Mouse (Mus musculus) midbrain, embryonic 12.5 days (tissue): Measurements from ENCODE around the gene Ap3d1. TPM values are rescaled to one million over a fixed set of nuclear protein-coding genes. Genes with fewer than 3 reads are reported as not detected.

ENCODE experiments used
- ATAC-seq: fragments of 200-750 bp; cut with Nextera tagmentation; 2 replicates; pipeline ENCODE4 v1.8.0; 2017; ENCODE audit warnings: low read depth, moderate TSS enrichment, moderate library complexity; ENCODE audit not compliant: low FRiP score
- H3K27ac ChIP-seq: fragments of 300-500 bp; sonication (generic); replicated peaks from 2 replicates; pipeline ENCODE4 v1.5.1; 2016; ENCODE audit warnings: mild to moderate bottlenecking
- H3K27me3 ChIP-seq: fragments of 300-500 bp; sonication (generic); 2 replicates; pipeline ENCODE4 v1.6.1; 2016; ENCODE audit warnings: mild to moderate bottlenecking
- H3K36me3 ChIP-seq: fragments of 300-500 bp; sonication (generic); 2 replicates; pipeline ENCODE4 v1.6.1; 2016
- H3K4me1 ChIP-seq: fragments of 300-500 bp; sonication (generic); 2 replicates; pipeline ENCODE4 v1.6.1; 2016
- H3K4me2 ChIP-seq: fragments of 300-500 bp; sonication (generic); replicated peaks from 2 replicates; pipeline ENCODE4 v1.6.1; 2016; ENCODE audit warnings: mild to moderate bottlenecking, moderate library complexity
- H3K4me3 ChIP-seq: fragments of 300-500 bp; sonication (generic); 2 replicates; pipeline ENCODE4 v1.5.1; 2016; ENCODE audit warnings: mild to moderate bottlenecking
- H3K9ac ChIP-seq: fragments of 300-500 bp; sonication (generic); replicated peaks from 2 replicates; pipeline ENCODE4 v1.6.1; 2016; ENCODE audit warnings: mild to moderate bottlenecking, moderate library complexity
- H3K9me3 ChIP-seq: fragments of 300-500 bp; sonication (generic); 2 replicates; pipeline ENCODE4 v1.6.1; 2016; ENCODE audit warnings: mild to moderate bottlenecking
- WGBS: fragments of 180-500 bp; shearing (Covaris S2); methylation state at CpG from one replicate; pipeline ENCODE4 v1.1.7; 2016; 5-methylcytosine and 5-hydroxymethylcytosine counted together
- polyA plus RNA-seq: library from polyadenylated mRNA; unstranded; fragments of >200 nt; fragmentation: Nextera tagmentation; extraction: Ambion mirVana; gene quantifications from 2 replicates; pipeline ENCODE4 v1.2.1, GENCODE M21; 2016

Gene Ap3d1
- polyA plus RNA-seq, 1 experiment from 2014 or later: 99.1 TPM

GRCm38 (mm10) chr10:80669018-80669417, 73.0 kb downstream of the Ap3d1 start:
- Histone ChIP-seq H3K36me3 (peaks cover 85% of the 10 kb centered on the region), H3K27me3 (no peaks in the 10 kb centered on the region), H3K27ac (no peak overlapping the region), H3K9ac (no peak overlapping the region), H3K4me1 (peaks cover 19% of the 10 kb centered on the region), H3K4me2 (no peak overlapping the region), H3K4me3 (no peak overlapping the region), H3K9me3 (no peaks in the 10 kb centered on the region)
- 90% methylated on average over 12 of the region's 12 CpGs for WGBS
- ATAC-seq: no peak

- Histone ChIP-seq H3K4me3 (no peak overlapping the region), H3K9me3 (no peaks in the 10 kb centered on the region), H3K9ac (no peak overlapping the region), H3K36me3 (peaks cover 82% of the 10 kb centered on the region), H3K4me2 (no peak overlapping the region), H3K27me3 (no peaks in the 10 kb centered on the region), H3K27ac (no peak overlapping the region), H3K4me1 (peaks cover 15% of the 10 kb centered on the region)
- WGBS: 85% methylated on average over 11 of the region's 11 CpGs
- ATAC-seq: no peak
Observed at GRCm38 (mm10) chr10:80668614-80669013, 73.5 kb downstream of the Ap3d1 start.

GRCm38 (mm10) chr10:80666837-80667412, 75.1 kb downstream of the Ap3d1 start:
- peaks cover 66% of the 10 kb centered on the region for H3K36me3 ChIP-seq
- H3K9ac ChIP-seq: no peak overlapping the region
- no peak overlapping the region for H3K4me3 ChIP-seq
- peaks cover under 1% of the 10 kb centered on the region; the same call in 1 of the 2 replicates for H3K4me1 ChIP-seq
- no peaks in the 10 kb centered on the region for H3K9me3 ChIP-seq
- no peak overlapping the region for H3K4me2 ChIP-seq
- WGBS: 89% methylated on average over 19 of the region's 19 CpGs
- H3K27ac ChIP-seq: no peak overlapping the region
- no peak for ATAC-seq
- no peaks in the 10 kb centered on the region for H3K27me3 ChIP-seq

- Histone ChIP-seq H3K27me3 (no peaks in the 10 kb centered on the region), H3K9ac (no peak overlapping the region), H3K4me2 (no peak overlapping the region), H3K4me1 (no peaks in the 10 kb centered on the region), H3K4me3 (no peak overlapping the region), H3K36me3 (peaks cover 59% of the 10 kb centered on the region), H3K27ac (no peak overlapping the region), H3K9me3 (no peaks in the 10 kb centered on the region)
- no peak for ATAC-seq
- 82% methylated on average over 10 of the region's 10 CpGs for WGBS
Observed at GRCm38 (mm10) chr10:80665981-80666733, 75.9 kb downstream of the Ap3d1 start.

GRCm38 (mm10) chr10:80665459-80665858, 76.6 kb downstream of the Ap3d1 start:
- Histone ChIP-seq H3K4me3 (no peak overlapping the region), H3K9me3 (no peaks in the 10 kb centered on the region), H3K4me1 (no peaks in the 10 kb centered on the region), H3K9ac (no peak overlapping the region), H3K27me3 (no peaks in the 10 kb centered on the region), H3K27ac (peak overlapping the region; percentile 35; the same call in 1 of the 2 replicates), H3K4me2 (no peak overlapping the region), H3K36me3 (peaks cover 52% of the 10 kb centered on the region)
- no peak for ATAC-seq
- WGBS: 72% methylated on average over 4 of the region's 4 CpGs

GRCm38 (mm10) chr10:80665016-80665380, 77.1 kb downstream of the Ap3d1 start:
- peak overlapping the region; percentile 58; the same call in 1 of the 2 replicates for H3K27ac ChIP-seq
- H3K36me3 ChIP-seq: peaks cover 47% of the 10 kb centered on the region
- 21% methylated on average over 10 of the region's 10 CpGs for WGBS
- H3K9ac ChIP-seq: no peak overlapping the region
- no peaks in the 10 kb centered on the region for H3K9me3 ChIP-seq
- H3K4me3 ChIP-seq: no peak overlapping the region
- ATAC-seq: no peak
- no peaks in the 10 kb centered on the region for H3K27me3 ChIP-seq
- no peaks in the 10 kb centered on the region for H3K4me1 ChIP-seq
- no peak overlapping the region for H3K4me2 ChIP-seq

GRCm38 (mm10) chr10:80664197-80665015, 77.7 kb downstream of the Ap3d1 start:
- no peak overlapping the region for H3K4me2 ChIP-seq
- peaks cover 41% of the 10 kb centered on the region for H3K36me3 ChIP-seq
- H3K27me3 ChIP-seq: no peaks in the 10 kb centered on the region
- no peaks in the 10 kb centered on the region for H3K9me3 ChIP-seq
- no peak overlapping the region for H3K4me3 ChIP-seq
- H3K27ac ChIP-seq: peak overlapping the region; percentile 58; the same call in 1 of the 2 replicates
- no peak overlapping the region for H3K9ac ChIP-seq
- ATAC-seq: no peak
- 47% methylated on average over 16 of the region's 16 CpGs for WGBS
- H3K4me1 ChIP-seq: no peaks in the 10 kb centered on the region

- Histone ChIP-seq H3K4me1 (0 out of 2 replicates have a peak, but pooled peaks cover 5% of the 10 kb centered on the region), H3K4me3 (no peak overlapping the region), H3K9me3 (no peaks in the 10 kb centered on the region), H3K4me2 (no peak overlapping the region), H3K9ac (no peak overlapping the region), H3K36me3 (peaks cover 34% of the 10 kb centered on the region), H3K27me3 (no peaks in the 10 kb centered on the region), H3K27ac (no peak overlapping the region)
- no peak for ATAC-seq
- 69% methylated on average over 5 of the region's 5 CpGs for WGBS
Observed at GRCm38 (mm10) chr10:80663485-80664196, 78.4 kb downstream of the Ap3d1 start.

- no peaks in the 10 kb centered on the region for H3K9me3 ChIP-seq
- H3K27ac ChIP-seq: no peak overlapping the region
- H3K9ac ChIP-seq: no peak overlapping the region
- no peak for ATAC-seq
- no peak overlapping the region for H3K4me2 ChIP-seq
- no peaks in the 10 kb centered on the region for H3K27me3 ChIP-seq
- peaks cover 9% of the 10 kb centered on the region for H3K36me3 ChIP-seq
- WGBS: 33% methylated on average over 5 of the region's 5 CpGs
- H3K4me1 ChIP-seq: peaks cover 8% of the 10 kb centered on the region; the same call in 1 of the 2 replicates
- no peak overlapping the region for H3K4me3 ChIP-seq
Observed at GRCm38 (mm10) chr10:80661149-80661548, 80.9 kb downstream of the Ap3d1 start.

GRCm38 (mm10) chr10:80659213-80659612, 82.9 kb downstream of the Ap3d1 start:
- 16% methylated on average over 10 of the region's 10 CpGs for WGBS
- Histone ChIP-seq H3K36me3 (no peaks in the 10 kb centered on the region), H3K9ac (no peak overlapping the region), H3K27me3 (no peaks in the 10 kb centered on the region), H3K4me2 (peak overlapping the region; percentile 25; the same call in 1 of the 2 replicates), H3K4me1 (peaks cover 25% of the 10 kb centered on the region), H3K4me3 (no peak overlapping the region), H3K9me3 (no peaks in the 10 kb centered on the region), H3K27ac (0 out of 2 replicates have a peak overlapping the region, but pooled peaks have one; percentile 22)
- ATAC-seq: no peak

- no peaks in the 10 kb centered on the region for H3K9me3 ChIP-seq
- no peak overlapping the region for H3K4me2 ChIP-seq
- H3K9ac ChIP-seq: no peak overlapping the region
- ATAC-seq: no peak
- H3K4me3 ChIP-seq: no peak overlapping the region
- H3K4me1 ChIP-seq: peaks cover 27% of the 10 kb centered on the region
- H3K27ac ChIP-seq: 0 out of 2 replicates have a peak overlapping the region, but pooled peaks have one; percentile 22
- H3K36me3 ChIP-seq: no peaks in the 10 kb centered on the region
- H3K27me3 ChIP-seq: no peaks in the 10 kb centered on the region
- 80% methylated on average over 4 of the region's 4 CpGs for WGBS
Observed at GRCm38 (mm10) chr10:80658841-80659202, 83.2 kb downstream of the Ap3d1 start.
